Mouse (Mus musculus) testis, adult 2 months (tissue): ENCODE measurements at regions not wholly inside any gene's neighbourhood (a gene's known extent, or its start where the extent isn't known, plus 50 kb on each side); places are given as distances from the start of the nearest gene placed in this dataset.

Experiments
- CTCF ChIP-seq: fragments of 200-500 bp; IDR thresholded peaks from 2 replicates; pipeline ENCODE4 v1.5.1; 2012; ENCODE audit warnings: low read depth, mild to moderate bottlenecking, inconsistent platforms, low read length, moderate library complexity; ENCODE audit not compliant: control insufficient read depth, insufficient read depth, insufficient replicate concordance
- POLR2A ChIP-seq: fragments of 200-500 bp; IDR thresholded peaks from 2 replicates; pipeline ENCODE4 v1.6.1; 2012; ENCODE audit warnings: low read depth, mild to moderate bottlenecking, inconsistent platforms, low read length, moderate library complexity; ENCODE audit not compliant: control insufficient read depth

GRCm38 (mm10) chr1:35942222-35942621, 126.0 kb upstream of the Hs6st1 start:
- no peak for TF ChIP-seq POLR2A
- no peak for TF ChIP-seq CTCF
